Comparison of ENCODE assay signal across 27 mouse cellular contexts in genomic region chr17:31832577-31832964, GRCm38 (mm10). TPM values are rescaled to one million over a fixed set of nuclear protein-coding genes. Genes with fewer than 3 reads are reported as not detected.
DNase-seq lines count a peak whose midpoint lies in the region; ATAC-seq and TF ChIP-seq lines count a peak whose summit lies in the region.
"Had no signal": no experiment of that assay in that cellular context is flagged by ENCODE, and none has a peak within 500 bp of the region (broad histone marks: within the 10 kb centered on the region; RNA-seq: fewer than 3 reads in every experiment).

No protein-coding gene starts in this region.

- no peak for ATAC-seq in liver, embryonic 15.5 days (ENCODE audit: insufficient read depth)
- no peak for ATAC-seq in liver, embryonic 12.5 days
- no peak for ATAC-seq in stomach, embryonic 15.5 days (ENCODE audit: insufficient read depth, low FRiP score, low read depth)
- no peak for ATAC-seq in stomach, postnatal 0 days (ENCODE audit: low FRiP score, low TSS enrichment)
- no peak for ATAC-seq in stomach, embryonic 16.5 days (ENCODE audit: insufficient read depth, low FRiP score)
- ATAC-seq in intestine, postnatal 0 days = no peak
- ATAC-seq: forebrain, embryonic 15.5 days; hindbrain, postnatal 0 days had no signal

- peak overlapping the region; percentile 76; the same call in 1 of the 2 replicates for H3K27ac ChIP-seq in heart, embryonic 10.5 days
- H3K27ac ChIP-seq in liver, embryonic 15.5 days (replicated peaks) = 0 out of 2 replicates have a peak overlapping the region, but pooled peaks have one; percentile 69
- no peak overlapping the region for H3K27ac ChIP-seq in liver, embryonic 12.5 days
- peak overlapping the region; percentile 90; the same call in 1 of the 2 replicates for H3K27ac ChIP-seq in stomach, embryonic 15.5 days
- no peak overlapping the region; the same call in 1 of the 2 replicates for H3K27ac ChIP-seq in stomach, postnatal 0 days (replicated peaks)
- peak overlapping the region; percentile 91 for H3K27ac ChIP-seq in stomach, embryonic 16.5 days (ENCODE audit: low read length)
- no peak overlapping the region for H3K27ac ChIP-seq in intestine, postnatal 0 days (ENCODE audit: low read depth, low read length)
- H3K27ac ChIP-seq: forebrain, embryonic 15.5 days; hindbrain, embryonic 14.5 days; hindbrain, postnatal 0 days had no signal

- no peak overlapping the region for H3K4me3 ChIP-seq in heart, embryonic 10.5 days
- H3K4me3 ChIP-seq in liver, embryonic 15.5 days (replicated peaks) = no peak overlapping the region
- H3K4me3 ChIP-seq in liver, embryonic 12.5 days = no peak overlapping the region
- H3K4me3 ChIP-seq in stomach, embryonic 15.5 days (replicated peaks) = no peak overlapping the region
- no peak overlapping the region for H3K4me3 ChIP-seq in stomach, postnatal 0 days (ENCODE audit: low read depth, low read length)
- no peak overlapping the region for H3K4me3 ChIP-seq in stomach, embryonic 16.5 days (replicated peaks; ENCODE audit: low read length)
- H3K4me3 ChIP-seq in intestine, postnatal 0 days (ENCODE audit: low read depth, low read length) = no peak overlapping the region
- H3K4me3 ChIP-seq: embryonic facial prominence, embryonic 13.5 days; erythroblast, embryonic 14.5 days; forebrain, embryonic 12.5 days; forebrain, embryonic 15.5 days; heart, adult 2 months; heart, embryonic 12.5 days; heart, embryonic 15.5 days had no signal

- TF ChIP-seq EP300 in stomach, postnatal 0 days (optimal IDR thresholded peaks at IDR 0.05) = no peak

- H3K9me3 ChIP-seq in heart, embryonic 10.5 days = peaks cover 3% of the 10 kb centered on the region
- H3K9me3 ChIP-seq in liver, embryonic 15.5 days (replicated peaks) = no peaks in the 10 kb centered on the region
- H3K9me3 ChIP-seq in liver, embryonic 12.5 days (replicated peaks) = no peaks in the 10 kb centered on the region
- H3K9me3 ChIP-seq in stomach, embryonic 15.5 days = no peaks in the 10 kb centered on the region
- H3K9me3 ChIP-seq in stomach, postnatal 0 days (ENCODE audit: control insufficient read depth, low read length) = no peaks in the 10 kb centered on the region
- no peaks in the 10 kb centered on the region for H3K9me3 ChIP-seq in stomach, embryonic 16.5 days (replicated peaks; ENCODE audit: control insufficient read depth, low read length)
- H3K9me3 ChIP-seq in intestine, postnatal 0 days (ENCODE audit: control insufficient read depth) = no peaks in the 10 kb centered on the region
- H3K9me3 ChIP-seq: embryonic facial prominence, embryonic 13.5 days; forebrain, embryonic 15.5 days; heart, embryonic 15.5 days had no signal

- no peak overlapping the region for H3K9ac ChIP-seq in liver, embryonic 15.5 days
- H3K9ac ChIP-seq in liver, embryonic 12.5 days = no peak overlapping the region
- H3K9ac ChIP-seq in stomach, embryonic 15.5 days = no peak overlapping the region
- no peak overlapping the region for H3K9ac ChIP-seq in stomach, postnatal 0 days (ENCODE audit: low read length)
- no peak overlapping the region for H3K9ac ChIP-seq in stomach, embryonic 16.5 days (ENCODE audit: low read length)
- H3K9ac ChIP-seq in intestine, postnatal 0 days (ENCODE audit: low read depth, low read length) = no peak overlapping the region
- H3K9ac ChIP-seq: embryonic facial prominence, embryonic 13.5 days; forebrain, embryonic 12.5 days; forebrain, embryonic 15.5 days; heart, embryonic 15.5 days; hindbrain, embryonic 14.5 days had no signal

- peaks cover 6% of the 10 kb centered on the region; the same call in 1 of the 2 replicates for H3K36me3 ChIP-seq in heart, embryonic 10.5 days
- H3K36me3 ChIP-seq in liver, embryonic 15.5 days (replicated peaks) = no peaks in the 10 kb centered on the region
- no peaks in the 10 kb centered on the region for H3K36me3 ChIP-seq in liver, embryonic 12.5 days
- no peaks in the 10 kb centered on the region for H3K36me3 ChIP-seq in stomach, embryonic 15.5 days
- H3K36me3 ChIP-seq in stomach, postnatal 0 days (ENCODE audit: control insufficient read depth, insufficient read depth, low read length) = no peaks in the 10 kb centered on the region
- no peaks in the 10 kb centered on the region for H3K36me3 ChIP-seq in stomach, embryonic 16.5 days (ENCODE audit: control insufficient read depth, insufficient read depth, low read length)
- no peaks in the 10 kb centered on the region for H3K36me3 ChIP-seq in intestine, postnatal 0 days (ENCODE audit: control insufficient read depth, insufficient read depth)
- H3K36me3 ChIP-seq: embryonic facial prominence, embryonic 13.5 days; forebrain, embryonic 12.5 days; forebrain, embryonic 15.5 days; heart, embryonic 12.5 days; heart, embryonic 15.5 days had no signal

- no peak for DNase-seq in heart, embryonic 10.5 days (ENCODE audit: low spot score)
- no peak for DNase-seq in heart, adult 8-10 months (ENCODE audit: low spot score)
- no peak for DNase-seq in stomach, postnatal 0 days (ENCODE audit: low spot score)
- DNase-seq: adrenal gland, adult 2 months; adrenal gland, postnatal 14 days; B cell, adult 2 months; cerebellum, adult 11 months; cerebellum, adult 2 months; cerebellum, adult 9-11 months; cerebellum, postnatal 25 days; gastrocnemius, postnatal 25 days; heart, adult 2 months; heart, postnatal 10 days; heart, postnatal 4 days had no signal

- H3K27me3 ChIP-seq in heart, embryonic 10.5 days (ENCODE audit: insufficient read depth, poor library complexity, severe bottlenecking) = no peaks in the 10 kb centered on the region
- no peaks in the 10 kb centered on the region for H3K27me3 ChIP-seq in liver, embryonic 15.5 days
- no peaks in the 10 kb centered on the region; the same call in 1 of the 2 replicates for H3K27me3 ChIP-seq in liver, embryonic 12.5 days (replicated peaks)
- no peaks in the 10 kb centered on the region for H3K27me3 ChIP-seq in stomach, embryonic 15.5 days (replicated peaks)
- no peaks in the 10 kb centered on the region for H3K27me3 ChIP-seq in stomach, postnatal 0 days (ENCODE audit: control insufficient read depth, insufficient read depth, low read length)
- no peaks in the 10 kb centered on the region for H3K27me3 ChIP-seq in stomach, embryonic 16.5 days (ENCODE audit: control insufficient read depth, insufficient read depth, low read length)
- no peaks in the 10 kb centered on the region for H3K27me3 ChIP-seq in intestine, postnatal 0 days (replicated peaks; ENCODE audit: control insufficient read depth, insufficient read depth, low read length)
- H3K27me3 ChIP-seq: embryonic facial prominence, embryonic 13.5 days; forebrain, embryonic 12.5 days; forebrain, embryonic 15.5 days; heart, embryonic 12.5 days; heart, embryonic 15.5 days had no signal

- peaks cover 47% of the 10 kb centered on the region for H3K4me1 ChIP-seq in heart, embryonic 10.5 days
- H3K4me1 ChIP-seq in liver, embryonic 15.5 days (replicated peaks) = peaks cover 22% of the 10 kb centered on the region
- H3K4me1 ChIP-seq in liver, embryonic 12.5 days = peaks cover 25% of the 10 kb centered on the region
- H3K4me1 ChIP-seq in stomach, embryonic 15.5 days = peaks cover 46% of the 10 kb centered on the region
- peaks cover 18% of the 10 kb centered on the region for H3K4me1 ChIP-seq in stomach, postnatal 0 days (replicated peaks; ENCODE audit: control insufficient read depth, insufficient read depth)
- H3K4me1 ChIP-seq in stomach, embryonic 16.5 days (ENCODE audit: control insufficient read depth, insufficient read depth, low read length) = peaks cover 44% of the 10 kb centered on the region
- 0 out of 2 replicates have a peak, but pooled peaks cover 6% of the 10 kb centered on the region for H3K4me1 ChIP-seq in intestine, postnatal 0 days (replicated peaks; ENCODE audit: control insufficient read depth, insufficient read depth, low read length)

- 88% methylated on average over 9 of the region's 9 CpGs for WGBS in heart, embryonic 10.5 days
- WGBS in liver, embryonic 15.5 days (ENCODE audit: insufficient replicate concordance) = 58% methylated on average over 9 of the region's 9 CpGs
- 78% methylated on average over 9 of the region's 9 CpGs for WGBS in liver, embryonic 12.5 days (ENCODE audit: insufficient replicate concordance)
- WGBS in stomach, embryonic 15.5 days = 90% methylated on average over 9 of the region's 9 CpGs
- 88% methylated on average over 9 of the region's 9 CpGs for WGBS in stomach, postnatal 0 days
- 93% methylated on average over 9 of the region's 9 CpGs for WGBS in stomach, embryonic 16.5 days
- 86% methylated on average over 9 of the region's 9 CpGs for WGBS in intestine, postnatal 0 days

- H3K4me2 ChIP-seq in liver, embryonic 15.5 days = no peak overlapping the region
- H3K4me2 ChIP-seq in liver, embryonic 12.5 days = no peak overlapping the region
- H3K4me2 ChIP-seq in stomach, embryonic 15.5 days = no peak overlapping the region
- no peak overlapping the region for H3K4me2 ChIP-seq in stomach, postnatal 0 days (replicated peaks; ENCODE audit: low read depth)
- H3K4me2 ChIP-seq in stomach, embryonic 16.5 days (ENCODE audit: low read depth, low read length) = no peak overlapping the region
- no peak overlapping the region for H3K4me2 ChIP-seq in intestine, postnatal 0 days (replicated peaks; ENCODE audit: low read depth)
- H3K4me2 ChIP-seq: embryonic facial prominence, embryonic 13.5 days; forebrain, embryonic 12.5 days; forebrain, embryonic 15.5 days; heart, embryonic 12.5 days; heart, embryonic 15.5 days; hindbrain, embryonic 14.5 days had no signal

- no peak for TF ChIP-seq CTCF in stomach, postnatal 0 days (IDR thresholded peaks at IDR 0.05; ENCODE audit: low read depth)
- TF ChIP-seq CTCF in intestine, postnatal 0 days (IDR thresholded peaks at IDR 0.05; ENCODE audit: low read depth) = no peak

RNA-seq across cellular contexts. Expression of gene Sik1, which starts 23.0 kb away (rescaled TPM):
- polyA plus RNA-seq in heart, embryonic 10.5 days (2016; fragmentation: Nextera tagmentation; extraction: Ambion mirVana) = 20.9 and 22.0 TPM in 2 replicates
- 10 to 100 TPM; 19.0 to 34.0 (median 30.2) TPM for total RNA-seq in heart, adult 8-10 months (2022)
- polyA plus RNA-seq in liver, embryonic 15.5 days (2015; fragmentation: Nextera tagmentation; extraction: Ambion mirVana) = 5.3 and 6.8 TPM in 2 replicates
- 5.9 and 7.0 TPM in 2 replicates for polyA plus RNA-seq in liver, embryonic 12.5 days (2016; fragmentation: Nextera tagmentation; extraction: Ambion mirVana)
- 19.6 and 21.8 TPM in 2 replicates for polyA plus RNA-seq in stomach, embryonic 15.5 days (2015; fragmentation: Nextera tagmentation; extraction: Ambion mirVana)
- 18.2 and 19.8 TPM in 2 replicates for polyA plus RNA-seq in stomach, postnatal 0 days (2015; fragmentation: Nextera tagmentation; extraction: Ambion mirVana)
- 18.4 and 20.2 TPM in 2 replicates for polyA plus RNA-seq in stomach, embryonic 16.5 days (2015; fragmentation: Nextera tagmentation; extraction: Ambion mirVana)
- polyA plus RNA-seq in intestine, postnatal 0 days (2015; fragmentation: Nextera tagmentation; extraction: Ambion mirVana) = 2.9 and 3.8 TPM in 2 replicates

Comparison
In these comparisons a context has a peak if more than half of its experiments do, and no peak if none do; other contexts are left out.
1. H3K27ac ChIP-seq: peak in heart, embryonic 10.5 days (single experiment), liver, embryonic 15.5 days (single experiment), stomach, embryonic 15.5 days (single experiment) and stomach, embryonic 16.5 days (single experiment); none in liver, embryonic 12.5 days (single experiment), stomach, postnatal 0 days (single experiment) and intestine, postnatal 0 days (single experiment).